Mouse (Mus musculus) kidney, postnatal 10 days (tissue): ENCODE data around the gene Nup153.

Experiments used
- DNase-seq: peaks from one replicate; pipeline ENCODE4 v3.0.0; 2021; ENCODE audit warnings: mixed read lengths

The Nup153 gene

GRCm38 (mm10) chr13:46727038-46727836, 503 bp downstream of the Nup153 start:
- peak; percentile 76 for DNase-seq

- DNase-seq, result peak; percentile 54
Measured at GRCm38 (mm10) chr13:46726288-46727037, 1.3 kb downstream of the Nup153 start.

GRCm38 (mm10) chr13:46725227-46725626, 2.5 kb downstream of the Nup153 start:
- no peak for DNase-seq

GRCm38 (mm10) chr13:46724371-46724770, 3.4 kb downstream of the Nup153 start:
- DNase-seq, result no peak

- DNase-seq, result no peak
Measured at GRCm38 (mm10) chr13:46721009-46721408, 6.7 kb downstream of the Nup153 start.

GRCm38 (mm10) chr13:46718893-46719400, 8.8 kb downstream of the Nup153 start:
- no peak for DNase-seq

GRCm38 (mm10) chr13:46715976-46716639, 11.6 kb downstream of the Nup153 start:
- DNase-seq, result no peak

- DNase-seq, result no peak
Measured at GRCm38 (mm10) chr13:46713486-46713885, 14.3 kb downstream of the Nup153 start.

GRCm38 (mm10) chr13:46703138-46703537, 24.6 kb downstream of the Nup153 start:
- DNase-seq, result no peak

- no peak for DNase-seq
Measured at GRCm38 (mm10) chr13:46701486-46701885, 26.3 kb downstream of the Nup153 start.

GRCm38 (mm10) chr13:46699372-46699771, 28.4 kb downstream of the Nup153 start:
- DNase-seq, result no peak

- no peak for DNase-seq
Measured at GRCm38 (mm10) chr13:46696788-46697187, 31.0 kb downstream of the Nup153 start.

- DNase-seq, result no peak
Measured at GRCm38 (mm10) chr13:46695932-46696331, 31.8 kb downstream of the Nup153 start.

GRCm38 (mm10) chr13:46695296-46695908, 32.3 kb downstream of the Nup153 start:
- no peak for DNase-seq

- DNase-seq, result no peak
Measured at GRCm38 (mm10) chr13:46690559-46691241, 37.0 kb downstream of the Nup153 start.

GRCm38 (mm10) chr13:46683370-46683769, 44.4 kb downstream of the Nup153 start:
- DNase-seq, result no peak

- DNase-seq, result no peak
Measured at GRCm38 (mm10) chr13:46682921-46683320, 44.8 kb downstream of the Nup153 start.

GRCm38 (mm10) chr13:46677721-46678120, 50.0 kb downstream of the Nup153 start:
- no peak for DNase-seq

- no peak for DNase-seq
Measured at GRCm38 (mm10) chr13:46674601-46675000, 53.1 kb downstream of the Nup153 start.

GRCm38 (mm10) chr13:46670514-46670913, 57.2 kb downstream of the Nup153 start:
- DNase-seq, result no peak

- DNase-seq, result peak; percentile 50
Measured at GRCm38 (mm10) chr13:46669620-46670271, 58.0 kb downstream of the Nup153 start.
